Comparison of ENCODE assay signal across 31 mouse cellular contexts in genomic region chr7:44401673-44402072, GRCm38 (mm10). TPM values are rescaled to one million over a fixed set of nuclear protein-coding genes. Genes with fewer than 3 reads are reported as not detected.
DNase-seq lines count a peak whose midpoint lies in the region; ATAC-seq lines count a peak whose summit lies in the region.
"Had no signal": no experiment of that assay in that cellular context is flagged by ENCODE, and none has a peak within 500 bp of the region (broad histone marks: within the 10 kb centered on the region; RNA-seq: fewer than 3 reads in every experiment).

No protein-coding gene starts in this region.

- H3K27ac ChIP-seq in embryonic facial prominence, embryonic 10.5 days (replicated peaks), result no peak overlapping the region
- H3K27ac ChIP-seq: hindbrain, embryonic 13.5 days; layer of hippocampus, adult 2 months; limb, embryonic 10.5 days; limb, embryonic 15.5 days; neural tube, embryonic 12.5 days had no signal

- H3K4me3 ChIP-seq in embryonic facial prominence, embryonic 10.5 days, result no peak overlapping the region
- H3K4me3 ChIP-seq: heart, embryonic 12.5 days; hindbrain, embryonic 13.5 days; layer of hippocampus, adult 2 months; limb, embryonic 10.5 days; limb, embryonic 15.5 days; neural tube, embryonic 12.5 days had no signal

- no peaks in the 10 kb centered on the region for H3K36me3 ChIP-seq in embryonic facial prominence, embryonic 10.5 days (replicated peaks)
- H3K36me3 ChIP-seq: heart, embryonic 12.5 days; hindbrain, embryonic 13.5 days; limb, embryonic 10.5 days; limb, embryonic 15.5 days; neural tube, embryonic 12.5 days had no signal

- H3K27me3 ChIP-seq in embryonic facial prominence, embryonic 10.5 days (replicated peaks; ENCODE audit: low read depth, poor library complexity, severe bottlenecking), result peaks cover 27% of the 10 kb centered on the region

- peaks cover 10% of the 10 kb centered on the region for H3K4me1 ChIP-seq in embryonic facial prominence, embryonic 10.5 days
- H3K4me1 ChIP-seq: neural tube, embryonic 12.5 days had no signal

- H3K9me3 ChIP-seq in embryonic facial prominence, embryonic 10.5 days, result no peaks in the 10 kb centered on the region
- H3K9me3 ChIP-seq: heart, embryonic 12.5 days; hindbrain, embryonic 13.5 days; limb, embryonic 10.5 days; limb, embryonic 15.5 days; neural tube, embryonic 12.5 days had no signal

- 86% methylated on average over 6 of the region's 6 CpGs for WGBS in embryonic facial prominence, embryonic 10.5 days

- peak; percentile 61 for ATAC-seq in granulocyte monocyte progenitor cell, adult 5-6 weeks (replicated peaks; ENCODE audit: poor library complexity, severe bottlenecking)
- ATAC-seq in monocyte, adult 5-6 weeks (replicated peaks; ENCODE audit: insufficient number of reproducible peaks, low FRiP score, low TSS enrichment, poor library complexity, severe bottlenecking), result peak; percentile 27; the same call in 1 of the 2 replicates
- ATAC-seq: forebrain, embryonic 14.5 days had no signal

- DNase-seq in 416B (ENCODE audit: low read depth), result peak; percentile 36
- peak; percentile 65 for DNase-seq in CD4-positive, CD25-positive, alpha-beta regulatory T cell, adult 2 months (ENCODE audit: low read depth, low spot score)
- DNase-seq in kidney, adult 8-10 months, result no peak
- no peak for DNase-seq in urinary bladder, postnatal 25 days (ENCODE audit: low spot score)
- no peak for DNase-seq in embryonic facial prominence, embryonic 10.5 days (ENCODE audit: low spot score)
- DNase-seq: adrenal gland, adult 2 months; adrenal gland, postnatal 36 days; B cell, adult 2 months; cerebellum, adult 18-20 months; cerebellum, postnatal 14 days; gastrocnemius, postnatal 25 days; heart, adult 18-20 months; heart, postnatal 4 days; kidney, adult 18-20 months; kidney, postnatal 36 days; lung, postnatal 4 days; midbrain, embryonic 14.5 days; right cerebral cortex, adult 18-20 months; right cerebral cortex, postnatal 4 days; thymus, adult 2 months; thymus, postnatal 36 days had no signal

RNA-seq across cellular contexts. Expression of gene 1700008O03Rik, which starts 16.1 kb away (rescaled TPM):
- 4.1 TPM in 1 of 2 replicates, not detected in the other for total RNA-seq in granulocyte monocyte progenitor cell, adult 5-6 weeks (2014; fragmentation: Nextera tagmentation)
- total RNA-seq in granulocyte monocyte progenitor cell, adult 5-6 weeks (2017), result 1.8 and 2.4 TPM in 2 replicates
- total RNA-seq in monocyte, adult 5-6 weeks (2017), result 3.5 TPM in 1 of 3 replicates, not detected in the others
- 1.1 and 1.9 TPM in 2 replicates for polyA plus RNA-seq in embryonic facial prominence, embryonic 10.5 days (2016; fragmentation: Nextera tagmentation; extraction: Ambion mirVana)
- total RNA-seq: gastrocnemius, postnatal 25 days; heart, postnatal 4 days had no signal

RNA-seq across cellular contexts. Expression of gene Syt3, which starts 17.8 kb away (rescaled TPM):
- total RNA-seq in granulocyte monocyte progenitor cell, adult 5-6 weeks (2014; fragmentation: Nextera tagmentation), result 1.1 TPM in 1 of 2 replicates, not detected in the other
- 0.15 TPM in 1 of 2 replicates, not detected in the other for total RNA-seq in granulocyte monocyte progenitor cell, adult 5-6 weeks (2017)
- not detected in 3 replicates for total RNA-seq in monocyte, adult 5-6 weeks (2017)
- 1.8 and 2.4 TPM in 2 replicates for polyA plus RNA-seq in embryonic facial prominence, embryonic 10.5 days (2016; fragmentation: Nextera tagmentation; extraction: Ambion mirVana)
- polyA plus RNA-seq: liver, embryonic 16.5 days had no signal

RNA-seq across cellular contexts. Expression of gene Lrrc4b, which starts 27.1 kb away (rescaled TPM):
- total RNA-seq in granulocyte monocyte progenitor cell, adult 5-6 weeks (2014; fragmentation: Nextera tagmentation), result not detected in 2 replicates
- not detected in 2 replicates for total RNA-seq in granulocyte monocyte progenitor cell, adult 5-6 weeks (2017)
- not detected in 3 replicates for total RNA-seq in monocyte, adult 5-6 weeks (2017)
- polyA plus RNA-seq in embryonic facial prominence, embryonic 10.5 days (2016; fragmentation: Nextera tagmentation; extraction: Ambion mirVana), result 0.68 and 1.1 TPM in 2 replicates
- polyA plus RNA-seq: liver, embryonic 16.5 days had no signal

Comparison
In these comparisons a context has a peak if more than half of its experiments do, and no peak if none do; other contexts are left out.
1. DNase-seq: peak in 416B (single experiment) and CD4-positive, CD25-positive, alpha-beta regulatory T cell, adult 2 months (single experiment); none in kidney, adult 8-10 months (0 of 2), urinary bladder, postnatal 25 days (single experiment) and embryonic facial prominence, embryonic 10.5 days (single experiment).